Mouse (Mus musculus): ENCODE data around the gene Fam76a. TPM values are rescaled to one million over a fixed set of nuclear protein-coding genes. Genes with fewer than 3 reads are reported as not detected.

The Fam76a gene
- total RNA-seq, 1 experiment: 14.9 TPM

GRCm38 (mm10) chr4:132912156-132912555, 10.2 kb downstream of the Fam76a start:
- no peak for DNase-seq (ENCODE audit: low read depth, low spot score)
- Histone ChIP-seq H3K9me3 (ENCODE audit: control insufficient read depth, insufficient read depth, low read depth, low read length) (no peaks in the 10 kb centered on the region), H3K27ac (ENCODE audit: insufficient read depth, low read depth, low read length, poor library complexity, severe bottlenecking) (no peak overlapping the region), H3K4me1 (ENCODE audit: control insufficient read depth in 2 of 2, insufficient read depth in 2 of 2, low read length in 2 of 2, poor library complexity in 1 of 2) (0 out of 4 replicates have a peak, but pooled peaks cover 0 to 4% of the 10 kb centered on the region in 2 experiments), H3K36me3 (ENCODE audit: control insufficient read depth, insufficient read depth, low read length, poor library complexity, severe bottlenecking) (peaks cover 18% of the 10 kb centered on the region), H3K9ac (ENCODE audit: insufficient read depth, low read depth, low read length, poor library complexity, severe bottlenecking) (no peak overlapping the region), H3K4me3 (ENCODE audit: insufficient read depth in 1 of 2, low read depth in 1 of 2, low read length in 2 of 2, poor library complexity in 1 of 2, severe bottlenecking in 1 of 2) (no peak overlapping the region)
- in situ Hi-C loops (cut with MboI; ENCODE audit: low sequenced_read_pairs in 2 of 2, unreplicated experiment in 2 of 2): no loop called here
- no peak for TF ChIP-seq CHD2 (IDR thresholded peaks at IDR 0.05; ENCODE audit: low read depth, low read length)
- no peak for TF ChIP-seq ZC3H11A (IDR thresholded peaks at IDR 0.05; ENCODE audit: borderline replicate concordance, low read depth, low read length)
- TF ChIP-seq MAFK (IDR thresholded peaks at IDR 0.05; ENCODE audit: insufficient read depth, low read depth, low read length): no peak
- no peak for TF ChIP-seq ZNF384 (IDR thresholded peaks at IDR 0.05; ENCODE audit: low read depth, low read length)
- TF ChIP-seq HCFC1 (IDR thresholded peaks at IDR 0.05; ENCODE audit: borderline replicate concordance, insufficient read depth, low read length): no peak

DNA sequence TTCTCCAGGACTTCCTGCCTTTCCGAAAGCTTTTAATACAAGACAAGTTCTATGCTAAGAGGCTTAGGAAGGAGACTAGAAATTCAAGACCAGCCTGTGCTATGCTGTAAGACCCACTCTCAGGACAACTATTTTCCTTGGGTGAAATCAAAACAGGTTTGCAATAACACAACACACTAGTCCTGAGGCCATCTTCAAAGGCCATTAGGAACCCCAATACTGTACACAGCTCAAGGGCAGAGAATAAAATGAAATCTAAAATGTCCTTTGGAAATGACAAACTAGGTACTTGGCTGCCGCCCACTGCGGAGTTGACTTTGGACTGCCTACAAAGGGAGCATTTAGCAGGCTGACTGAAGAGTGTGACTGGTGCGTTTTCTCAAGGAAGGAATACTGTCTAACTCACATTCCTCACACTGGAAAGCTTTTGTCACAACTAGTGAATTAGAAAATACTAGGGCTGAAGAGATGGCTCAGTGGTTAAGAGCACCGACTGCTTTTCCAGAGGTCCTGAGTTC, 16.5 kb downstream of the Fam76a start:
- no peak for DNase-seq (ENCODE audit: low read depth, low spot score)
- no peak overlapping the region for H3K27ac ChIP-seq (ENCODE audit: insufficient read depth, low read depth, low read length, poor library complexity, severe bottlenecking)
- in situ Hi-C loops (cut with MboI; ENCODE audit: low sequenced_read_pairs in 2 of 2, unreplicated experiment in 2 of 2): no loop called here
- TF ChIP-seq CHD2 (IDR thresholded peaks at IDR 0.05; ENCODE audit: low read depth, low read length) (no peak), MAFK (IDR thresholded peaks at IDR 0.05; ENCODE audit: insufficient read depth, low read depth, low read length) (no peak), HCFC1 (IDR thresholded peaks at IDR 0.05; ENCODE audit: borderline replicate concordance, insufficient read depth, low read length) (no peak), ZNF384 (IDR thresholded peaks at IDR 0.05; ENCODE audit: low read depth, low read length) (no peak), ZC3H11A (IDR thresholded peaks at IDR 0.05; ENCODE audit: borderline replicate concordance, low read depth, low read length) (no peak)
- peaks cover 4% of the 10 kb centered on the region for H3K36me3 ChIP-seq (ENCODE audit: control insufficient read depth, insufficient read depth, low read length, poor library complexity, severe bottlenecking)
- no peak overlapping the region for H3K9ac ChIP-seq (ENCODE audit: insufficient read depth, low read depth, low read length, poor library complexity, severe bottlenecking)
- no peak overlapping the region for H3K4me3 ChIP-seq (ENCODE audit: insufficient read depth in 1 of 2, low read depth in 1 of 2, low read length in 2 of 2, poor library complexity in 1 of 2, severe bottlenecking in 1 of 2)
- peaks cover 0 to 2% of the 10 kb centered on the region in 2 experiments; a peak in 1 of 4 replicates for H3K4me1 ChIP-seq (ENCODE audit: control insufficient read depth in 2 of 2, insufficient read depth in 2 of 2, low read length in 2 of 2, poor library complexity in 1 of 2)
- H3K9me3 ChIP-seq (ENCODE audit: control insufficient read depth, insufficient read depth, low read depth, low read length): no peaks in the 10 kb centered on the region

- no peak for TF ChIP-seq HCFC1 (IDR thresholded peaks at IDR 0.05; ENCODE audit: borderline replicate concordance, insufficient read depth, low read length)
- no peak for TF ChIP-seq ZC3H11A (IDR thresholded peaks at IDR 0.05; ENCODE audit: borderline replicate concordance, low read depth, low read length)
- TF ChIP-seq CHD2 (IDR thresholded peaks at IDR 0.05; ENCODE audit: low read depth, low read length): no peak
- TF ChIP-seq MAFK (IDR thresholded peaks at IDR 0.05; ENCODE audit: insufficient read depth, low read depth, low read length): no peak
- no peak for TF ChIP-seq ZNF384 (IDR thresholded peaks at IDR 0.05; ENCODE audit: low read depth, low read length)
- Histone ChIP-seq H3K4me1 (ENCODE audit: control insufficient read depth in 2 of 2, insufficient read depth in 2 of 2, low read length in 2 of 2, poor library complexity in 1 of 2) (peaks cover 0 to 3% of the 10 kb centered on the region in 2 experiments; a peak in 1 of 4 replicates), H3K9ac (ENCODE audit: insufficient read depth, low read depth, low read length, poor library complexity, severe bottlenecking) (no peak overlapping the region), H3K36me3 (ENCODE audit: control insufficient read depth, insufficient read depth, low read length, poor library complexity, severe bottlenecking) (peaks cover 2% of the 10 kb centered on the region; the same call in 1 of the 2 replicates), H3K27ac (ENCODE audit: insufficient read depth, low read depth, low read length, poor library complexity, severe bottlenecking) (no peak overlapping the region), H3K9me3 (ENCODE audit: control insufficient read depth, insufficient read depth, low read depth, low read length) (no peaks in the 10 kb centered on the region), H3K4me3 (ENCODE audit: insufficient read depth in 1 of 2, low read depth in 1 of 2, low read length in 2 of 2, poor library complexity in 1 of 2, severe bottlenecking in 1 of 2) (no peak overlapping the region)
- in situ Hi-C loops (cut with MboI; ENCODE audit: low sequenced_read_pairs in 2 of 2, unreplicated experiment in 2 of 2): no loop called here
- DNase-seq (ENCODE audit: low read depth, low spot score): no peak
These were observed 17.5 kb downstream of the Fam76a start for GRCm38 (mm10) chr4:132904765-132905309.

DNA sequence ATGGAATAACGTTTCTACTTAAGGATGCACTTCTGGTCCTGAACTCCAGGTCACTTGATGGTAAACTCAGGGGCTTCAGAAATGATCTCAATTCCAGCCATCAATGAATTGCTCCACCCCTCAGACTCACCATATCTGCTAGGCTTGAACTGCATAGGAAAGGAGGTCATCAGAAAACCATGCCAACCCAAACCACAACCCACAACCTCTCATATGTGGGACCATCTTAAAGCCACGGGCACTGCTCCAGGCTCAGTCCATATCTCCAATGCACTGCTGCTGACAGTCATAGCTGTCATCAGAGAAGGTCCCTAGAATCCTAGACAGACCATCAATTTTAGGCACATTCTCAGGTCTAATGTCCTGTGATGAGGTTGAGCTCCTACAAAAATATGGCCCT, 18.3 kb downstream of the Fam76a start:
- no peak overlapping the region for H3K27ac ChIP-seq (ENCODE audit: insufficient read depth, low read depth, low read length, poor library complexity, severe bottlenecking)
- DNase-seq (ENCODE audit: low read depth, low spot score): no peak
- no peak for TF ChIP-seq CHD2 (IDR thresholded peaks at IDR 0.05; ENCODE audit: low read depth, low read length)
- TF ChIP-seq ZC3H11A (IDR thresholded peaks at IDR 0.05; ENCODE audit: borderline replicate concordance, low read depth, low read length): no peak
- no peak for TF ChIP-seq MAFK (IDR thresholded peaks at IDR 0.05; ENCODE audit: insufficient read depth, low read depth, low read length)
- TF ChIP-seq HCFC1 (IDR thresholded peaks at IDR 0.05; ENCODE audit: borderline replicate concordance, insufficient read depth, low read length): no peak
- H3K9ac ChIP-seq (ENCODE audit: insufficient read depth, low read depth, low read length, poor library complexity, severe bottlenecking): no peak overlapping the region
- in situ Hi-C loops (cut with MboI; ENCODE audit: low sequenced_read_pairs in 2 of 2, unreplicated experiment in 2 of 2): no loop called here
- no peak overlapping the region for H3K4me3 ChIP-seq (ENCODE audit: insufficient read depth in 1 of 2, low read depth in 1 of 2, low read length in 2 of 2, poor library complexity in 1 of 2, severe bottlenecking in 1 of 2)
- H3K9me3 ChIP-seq (ENCODE audit: control insufficient read depth, insufficient read depth, low read depth, low read length): no peaks in the 10 kb centered on the region
- peaks cover 0 to 5% of the 10 kb centered on the region in 2 experiments; a peak in 1 of 4 replicates for H3K4me1 ChIP-seq (ENCODE audit: control insufficient read depth in 2 of 2, insufficient read depth in 2 of 2, low read length in 2 of 2, poor library complexity in 1 of 2)
- peaks cover 2% of the 10 kb centered on the region; the same call in 1 of the 2 replicates for H3K36me3 ChIP-seq (ENCODE audit: control insufficient read depth, insufficient read depth, low read length, poor library complexity, severe bottlenecking)
